In genomic region chr8:90075796-90076195, GRCm38 (mm10) we compare ENCODE assay signal across 15 mouse cellular contexts.
DNase-seq lines count a peak whose midpoint lies in the region; ATAC-seq lines count a peak whose summit lies in the region.
"Had no signal": no experiment of that assay in that cellular context is flagged by ENCODE, and none has a peak within 500 bp of the region (broad histone marks: within the 10 kb centered on the region; RNA-seq: fewer than 3 reads in every experiment).

No protein-coding gene starts in this region.

- 65% methylated on average over 5 of the region's 5 CpGs for WGBS in embryonic facial prominence, embryonic 10.5 days
- 42% methylated on average over 5 of the region's 5 CpGs for WGBS in hindbrain, embryonic 11.5 days
- 38% methylated on average over 5 of the region's 5 CpGs for WGBS in midbrain, embryonic 11.5 days
- WGBS in neural tube, embryonic 14.5 days: 37% methylated on average over 5 of the region's 5 CpGs
- whole genome bisulfite sequencing in kidney, embryonic 16.5 days: 93% methylated on average over 5 of the region's 5 CpGs

- intact Hi-C loops in left cerebral cortex, postnatal 4 days (cut with DNase I): no loop called here

- H3K4me3 ChIP-seq in embryonic facial prominence, embryonic 10.5 days: no peak overlapping the region
- no peak overlapping the region for H3K4me3 ChIP-seq in hindbrain, embryonic 11.5 days (ENCODE audit: low read depth, low read length)
- H3K4me3 ChIP-seq in midbrain, embryonic 11.5 days (ENCODE audit: low read depth, low read length): no peak overlapping the region
- no peak overlapping the region for H3K4me3 ChIP-seq in neural tube, embryonic 14.5 days (ENCODE audit: low read depth, low read length)
- no peak overlapping the region for H3K4me3 ChIP-seq in kidney, embryonic 16.5 days (ENCODE audit: low read length)
- H3K4me3 ChIP-seq: megakaryocyte, embryonic 14.5 days had no signal

- H3K9ac ChIP-seq in hindbrain, embryonic 11.5 days (ENCODE audit: low read depth, low read length): no peak overlapping the region
- H3K9ac ChIP-seq in midbrain, embryonic 11.5 days (ENCODE audit: low read length): no peak overlapping the region; the same call in 1 of the 2 replicates
- no peak overlapping the region for H3K9ac ChIP-seq in neural tube, embryonic 14.5 days (replicated peaks; ENCODE audit: low read depth, low read length)
- no peak overlapping the region for H3K9ac ChIP-seq in kidney, embryonic 16.5 days (replicated peaks; ENCODE audit: low read length)
- H3K9ac ChIP-seq: lung, embryonic 14.5 days had no signal

- H3K27me3 ChIP-seq in embryonic facial prominence, embryonic 10.5 days (replicated peaks; ENCODE audit: low read depth, poor library complexity, severe bottlenecking): no peaks in the 10 kb centered on the region
- no peaks in the 10 kb centered on the region for H3K27me3 ChIP-seq in hindbrain, embryonic 11.5 days (ENCODE audit: control insufficient read depth, insufficient read depth, low read length)
- H3K27me3 ChIP-seq in midbrain, embryonic 11.5 days (ENCODE audit: control insufficient read depth, insufficient read depth, low read length): no peaks in the 10 kb centered on the region
- no peaks in the 10 kb centered on the region for H3K27me3 ChIP-seq in neural tube, embryonic 14.5 days (ENCODE audit: control insufficient read depth, insufficient read depth, low read length)
- H3K27me3 ChIP-seq in kidney, embryonic 16.5 days (ENCODE audit: insufficient read depth, low read length): no peaks in the 10 kb centered on the region
- H3K27me3 ChIP-seq: megakaryocyte, embryonic 14.5 days had no signal

- H3K4me1 ChIP-seq in embryonic facial prominence, embryonic 10.5 days: peaks cover 20% of the 10 kb centered on the region
- peaks cover 6% of the 10 kb centered on the region; the same call in 1 of the 2 replicates for H3K4me1 ChIP-seq in hindbrain, embryonic 11.5 days (replicated peaks; ENCODE audit: control insufficient read depth, insufficient read depth, low read length)
- peaks cover 22% of the 10 kb centered on the region for H3K4me1 ChIP-seq in midbrain, embryonic 11.5 days (ENCODE audit: control insufficient read depth, insufficient read depth, low read length)
- peaks cover 6% of the 10 kb centered on the region for H3K4me1 ChIP-seq in neural tube, embryonic 14.5 days (ENCODE audit: control insufficient read depth, insufficient read depth, low read length)
- 0 out of 2 replicates have a peak, but pooled peaks cover 2% of the 10 kb centered on the region for H3K4me1 ChIP-seq in kidney, embryonic 16.5 days (ENCODE audit: insufficient read depth, low read length)
- H3K4me1 ChIP-seq: megakaryocyte, embryonic 14.5 days had no signal

- H3K9me3 ChIP-seq in embryonic facial prominence, embryonic 10.5 days: no peaks in the 10 kb centered on the region
- no peaks in the 10 kb centered on the region for H3K9me3 ChIP-seq in hindbrain, embryonic 11.5 days (ENCODE audit: control insufficient read depth, low read length)
- H3K9me3 ChIP-seq in midbrain, embryonic 11.5 days (ENCODE audit: control insufficient read depth, low read length): no peaks in the 10 kb centered on the region
- no peaks in the 10 kb centered on the region for H3K9me3 ChIP-seq in neural tube, embryonic 14.5 days (ENCODE audit: control insufficient read depth, low read length)
- H3K9me3 ChIP-seq in kidney, embryonic 16.5 days (ENCODE audit: low read length): no peaks in the 10 kb centered on the region

- H3K4me2 ChIP-seq in hindbrain, embryonic 11.5 days (replicated peaks; ENCODE audit: low read depth, low read length): no peak overlapping the region
- no peak overlapping the region for H3K4me2 ChIP-seq in midbrain, embryonic 11.5 days
- H3K4me2 ChIP-seq in neural tube, embryonic 14.5 days (ENCODE audit: low read depth, low read length): no peak overlapping the region
- no peak overlapping the region for H3K4me2 ChIP-seq in kidney, embryonic 16.5 days (replicated peaks; ENCODE audit: low read depth, low read length)
- H3K4me2 ChIP-seq: lung, embryonic 14.5 days had no signal

- H3K36me3 ChIP-seq in embryonic facial prominence, embryonic 10.5 days (replicated peaks): no peaks in the 10 kb centered on the region
- H3K36me3 ChIP-seq in hindbrain, embryonic 11.5 days (ENCODE audit: control insufficient read depth, insufficient read depth, low read length): no peaks in the 10 kb centered on the region
- no peaks in the 10 kb centered on the region for H3K36me3 ChIP-seq in midbrain, embryonic 11.5 days (ENCODE audit: control insufficient read depth, insufficient read depth, low read length)
- no peaks in the 10 kb centered on the region for H3K36me3 ChIP-seq in neural tube, embryonic 14.5 days (ENCODE audit: control insufficient read depth, insufficient read depth, low read length)
- no peaks in the 10 kb centered on the region for H3K36me3 ChIP-seq in kidney, embryonic 16.5 days (ENCODE audit: insufficient read depth, low read length)
- H3K36me3 ChIP-seq: G1E had no signal

- peak overlapping the region; percentile 80 for H3K27ac ChIP-seq in embryonic facial prominence, embryonic 10.5 days (replicated peaks)
- peak overlapping the region; percentile 63 for H3K27ac ChIP-seq in hindbrain, embryonic 11.5 days (ENCODE audit: low read depth, low read length)
- H3K27ac ChIP-seq in midbrain, embryonic 11.5 days (ENCODE audit: low read depth, low read length): peak overlapping the region; percentile 91
- peak overlapping the region; percentile 58; the same call in 1 of the 2 replicates for H3K27ac ChIP-seq in neural tube, embryonic 14.5 days (ENCODE audit: low read depth, low read length)
- no peak overlapping the region for H3K27ac ChIP-seq in kidney, embryonic 16.5 days (ENCODE audit: low read length)

- peak; percentile 21 for DNase-seq in embryonic facial prominence, embryonic 10.5 days (ENCODE audit: low spot score)
- DNase-seq in hindbrain, embryonic 11.5 days (ENCODE audit: low spot score): peak; percentile 31
- peak; percentile 92 for DNase-seq in midbrain, embryonic 11.5 days (ENCODE audit: low spot score, missing footprints)
- DNase-seq in left cerebral cortex, postnatal 4 days: no peak
- DNase-seq: adrenal gland, postnatal 36 days; cerebellum, postnatal 25 days; heart, adult 18-20 months; kidney, postnatal 4 days; right cerebral cortex, postnatal 14 days had no signal

- peak; percentile 30; the same call in 1 of the 2 replicates for ATAC-seq in hindbrain, embryonic 11.5 days (ENCODE audit: low FRiP score)
- ATAC-seq in midbrain, embryonic 11.5 days (ENCODE audit: low FRiP score): peak; percentile 26; the same call in 1 of the 2 replicates
- ATAC-seq in neural tube, embryonic 14.5 days (ENCODE audit: low read depth): no peak
- ATAC-seq in activated CD4-positive, CD25-positive, alpha-beta regulatory T cell, adult 4 months: no peak
- ATAC-seq in kidney, embryonic 16.5 days (ENCODE audit: low FRiP score, low TSS enrichment): no peak

Comparison
In these comparisons a context has a peak if more than half of its experiments do, and no peak if none do; other contexts are left out.
1. ATAC-seq: peak in hindbrain, embryonic 11.5 days (single experiment) and midbrain, embryonic 11.5 days (single experiment); none in neural tube, embryonic 14.5 days (single experiment), activated CD4-positive, CD25-positive, alpha-beta regulatory T cell, adult 4 months (single experiment) and kidney, embryonic 16.5 days (single experiment).